Comparison of ENCODE assay signal across 17 mouse cellular contexts in genomic region chr12:110777853-110778252, GRCm38 (mm10). TPM values are rescaled to one million over a fixed set of nuclear protein-coding genes. Genes with fewer than 3 reads are reported as not detected.
DNase-seq lines count a peak whose midpoint lies in the region; ATAC-seq and TF ChIP-seq lines count a peak whose summit lies in the region.
"Had no signal": no experiment of that assay in that cellular context is flagged by ENCODE, and none has a peak within 500 bp of the region (broad histone marks: within the 10 kb centered on the region; RNA-seq: fewer than 3 reads in every experiment).

No protein-coding gene starts in this region.

- H3K4me1 ChIP-seq in cerebellum, adult 2 months (ENCODE audit: control insufficient read depth, insufficient read depth, low read length), result peaks cover 16% of the 10 kb centered on the region
- H3K4me1 ChIP-seq in thymus, adult 2 months (replicated peaks; ENCODE audit: control insufficient read depth, insufficient read depth, low read length), result peaks cover 26% of the 10 kb centered on the region

- H3K27me3 ChIP-seq in cerebellum, adult 2 months (ENCODE audit: control insufficient read depth, insufficient read depth, low read length), result no peaks in the 10 kb centered on the region
- H3K27me3 ChIP-seq in thymus, adult 2 months (ENCODE audit: control insufficient read depth, insufficient read depth, low read length), result no peaks in the 10 kb centered on the region
- H3K27me3 ChIP-seq: embryonic facial prominence, embryonic 15.5 days; forebrain, embryonic 15.5 days; limb, embryonic 13.5 days had no signal

- no peak overlapping the region for H3K4me3 ChIP-seq in cerebellum, adult 2 months (replicated peaks; ENCODE audit: insufficient read depth, low read depth, low read length)
- H3K4me3 ChIP-seq in thymus, adult 2 months (ENCODE audit: control insufficient read depth, insufficient read depth, low read length), result no peak overlapping the region
- H3K4me3 ChIP-seq: embryonic facial prominence, embryonic 15.5 days; forebrain, embryonic 15.5 days; limb, embryonic 13.5 days had no signal

- peak; percentile 79 for ATAC-seq in megakaryocyte progenitor cell, adult 5-6 weeks (replicated peaks; ENCODE audit: poor library complexity)
- ATAC-seq: forebrain, embryonic 15.5 days; intestine, postnatal 0 days had no signal

- TF ChIP-seq POLR2A in cerebellum, adult 2 months (IDR thresholded peaks at IDR 0.05; ENCODE audit: borderline replicate concordance, insufficient read depth, low read length), result no peak
- TF ChIP-seq POLR2A in thymus, adult 2 months (IDR thresholded peaks at IDR 0.05; ENCODE audit: control insufficient read depth, extremely low read depth, insufficient read depth, low read length, poor library complexity), result no peak

- WGBS in cerebellum, adult 2 months, result 30% methylated on average over 5 of the region's 5 CpGs
- WGBS in thymus, adult 2 months, result 24% methylated on average over 5 of the region's 5 CpGs

- no peak for TF ChIP-seq CTCF in cerebellum, adult 2 months (IDR thresholded peaks at IDR 0.05; ENCODE audit: borderline replicate concordance, insufficient read depth, low read depth, low read length)
- TF ChIP-seq CTCF in thymus, adult 2 months (IDR thresholded peaks at IDR 0.05; ENCODE audit: borderline replicate concordance, control insufficient read depth, extremely low read depth, insufficient read depth, low read length, poor library complexity), result no peak

- H3K27ac ChIP-seq in cerebellum, adult 2 months (ENCODE audit: insufficient read depth, low read length), result peak overlapping the region; percentile 73; the same call in 1 of the 2 replicates
- no peak overlapping the region for H3K27ac ChIP-seq in thymus, adult 2 months (ENCODE audit: control insufficient read depth, insufficient read depth, low read length)
- H3K27ac ChIP-seq: embryonic facial prominence, embryonic 15.5 days; forebrain, embryonic 15.5 days; limb, embryonic 13.5 days had no signal

- H3K36me3 ChIP-seq in thymus, adult 2 months (ENCODE audit: control insufficient read depth, insufficient read depth, low read length), result peaks cover 17% of the 10 kb centered on the region

- DNase-seq in cerebellum, adult 2 months, result peak in 1 of 2 experiments; percentile 32
- DNase-seq in cerebellum, adult 18-20 months, result no peak
- peak; percentile 9 for DNase-seq in thymus, adult 2 months
- no peak for DNase-seq in thymus, postnatal 10 days (ENCODE audit: low spot score in 2 of 2)
- DNase-seq in thymus, postnatal 4 days, result peak; percentile 24
- DNase-seq in urinary bladder, adult 18-20 months (ENCODE audit: low spot score in 2 of 2), result no peak
- DNase-seq in gastrocnemius, adult 18-20 months (ENCODE audit: low spot score), result no peak
- DNase-seq: adrenal gland, postnatal 10 days; gastrocnemius, postnatal 14 days; kidney, postnatal 36 days; layer of hippocampus, postnatal 36 days; right cerebral cortex, postnatal 4 days had no signal

RNA-seq across cellular contexts. Expression of gene Wdr20, which starts 40.1 kb away (rescaled TPM):
- 32.7 and 34.9 TPM in 2 replicates for polyA plus RNA-seq in cerebellum, adult 2 months (2012; rRNA removed)
- polyA plus RNA-seq in thymus, adult 2 months (2012; rRNA removed), result 29.9 and 31.7 TPM in 2 replicates
- 21.3 and 22.8 TPM in 2 replicates for total RNA-seq in megakaryocyte progenitor cell, adult 5-6 weeks (2015)
- 27.1 and 36.2 TPM in 2 replicates for total RNA-seq in megakaryocyte progenitor cell, adult 5-6 weeks (2017)
- total RNA-seq in gastrocnemius, adult 18-20 months (2021), result 10 to 100 TPM; 16.6 to 17.4 TPM

Comparison
In these comparisons a context has a peak if more than half of its experiments do, and no peak if none do; other contexts are left out.
1. DNase-seq: peak in thymus, adult 2 months (single experiment) and thymus, postnatal 4 days (single experiment); none in cerebellum, adult 18-20 months (0 of 2), thymus, postnatal 10 days (0 of 2), urinary bladder, adult 18-20 months (0 of 2) and gastrocnemius, adult 18-20 months (single experiment).